Mouse (Mus musculus) testis, postnatal 14 days (tissue): ENCODE measurements at regions not wholly inside any gene's neighbourhood (a gene's known extent, or its start where the extent isn't known, plus 50 kb on each side); places are given as distances from the start of the nearest gene placed in this dataset.

Experiments
- DNase-seq: peaks from one replicate; pipeline ENCODE4 v3.0.0; 2021; ENCODE audit warnings: low spot score

DNA sequence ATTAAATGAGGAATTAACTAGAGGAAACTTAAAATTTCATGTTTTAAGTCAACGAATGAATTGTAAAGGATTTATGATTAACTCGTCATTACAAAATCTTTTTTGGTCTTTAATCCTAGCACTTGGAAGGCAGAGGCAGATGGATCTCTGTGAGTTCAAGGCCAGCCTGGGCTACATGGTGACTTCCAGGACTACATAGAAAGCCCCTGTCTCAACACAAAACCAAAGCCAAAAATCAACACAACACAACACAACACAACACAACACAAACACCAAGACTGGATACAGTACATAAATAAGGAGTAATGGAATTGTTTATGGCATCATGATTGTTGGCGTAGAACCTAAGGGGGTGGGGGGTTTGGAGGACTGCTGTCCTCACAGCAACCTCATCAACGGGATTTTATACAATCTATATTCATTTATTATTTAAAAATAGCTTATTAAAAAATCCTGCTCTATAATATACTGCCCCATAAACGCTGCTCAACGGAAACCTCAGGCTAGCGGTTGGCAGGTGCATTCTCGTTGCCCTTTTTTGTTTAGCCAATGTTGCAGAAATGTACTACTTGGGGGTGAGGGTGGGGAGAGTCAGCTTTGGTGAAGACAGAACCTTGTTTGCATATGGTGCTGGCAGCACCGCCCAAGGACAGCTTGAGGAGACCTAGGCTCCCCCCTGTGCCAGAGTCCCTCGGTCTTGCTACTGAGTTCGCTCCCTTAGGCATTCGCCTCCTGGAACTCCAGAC lies 53.9 kb upstream of the Cpsf6 start:
- DNase-seq: no peak

DNA sequence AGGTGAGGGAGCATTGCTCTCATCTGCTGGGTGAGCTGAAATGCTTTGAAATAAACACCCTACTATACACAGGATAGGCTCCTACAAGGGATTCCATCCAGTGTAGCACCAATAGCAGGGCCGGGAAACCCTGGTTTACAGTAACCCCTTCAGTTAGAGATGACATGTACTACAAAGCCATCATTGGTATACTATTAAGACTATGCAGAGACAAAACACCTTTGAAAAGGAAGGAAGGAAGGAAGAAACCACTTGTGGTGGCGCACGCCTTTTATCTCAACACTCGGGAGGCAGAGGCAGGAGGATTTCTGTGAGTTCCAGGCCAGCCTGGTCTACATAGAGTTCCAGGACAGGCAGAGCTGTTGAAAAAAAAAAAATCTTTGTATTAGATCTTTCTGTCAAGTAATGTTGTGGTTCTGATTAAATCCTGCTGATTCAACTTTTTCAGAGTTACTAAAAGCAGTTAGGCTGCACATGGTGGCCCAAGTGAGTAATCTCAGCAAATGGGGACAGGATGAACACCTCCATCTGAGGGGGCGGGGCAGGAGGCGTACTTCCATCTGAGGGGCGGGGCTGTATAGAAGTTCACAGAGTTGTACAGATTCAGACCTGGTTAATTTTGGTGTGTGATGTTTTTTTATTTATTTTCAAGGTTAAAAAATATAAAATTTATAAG lies 53.2 kb upstream of the Cpsf6 start:
- no peak for DNase-seq

GRCm38 (mm10) chr10:117432415-117432814 lies 52.6 kb upstream of the Cpsf6 start:
- DNase-seq: peak; percentile 75

DNA sequence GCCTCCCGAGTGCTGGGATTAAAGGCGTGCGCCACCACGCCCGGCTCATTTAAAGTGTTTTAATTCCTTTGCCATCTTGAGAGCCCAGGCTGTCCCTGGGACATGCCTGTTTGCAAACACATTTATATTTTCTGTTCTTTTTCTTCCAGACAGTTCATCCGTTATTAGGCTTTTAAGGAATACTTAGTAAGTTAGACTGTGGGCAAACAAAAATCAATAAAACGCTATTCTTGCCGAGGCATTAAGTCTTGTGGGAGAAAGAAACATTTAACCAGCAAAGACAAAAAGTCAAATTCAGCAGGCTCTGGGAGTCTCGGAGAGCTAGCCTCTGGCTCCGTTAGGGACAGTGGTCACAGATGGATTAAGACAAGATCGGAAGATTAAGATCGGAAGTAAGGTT lies 52.0 kb upstream of the Cpsf6 start:
- no peak for DNase-seq

- DNase-seq: no peak
Measured at GRCm38 (mm10) chr10:117431086-117431619, 51.3 kb upstream of the Cpsf6 start.

- DNase-seq: no peak
Measured at GRCm38 (mm10) chr10:117430224-117430884, 50.5 kb upstream of the Cpsf6 start.

GRCm38 (mm10) chr10:117429459-117430183 lies 49.8 kb upstream of the Cpsf6 start:
- no peak for DNase-seq
